Mouse (Mus musculus) megakaryocyte, embryonic 14.5 days (primary cell): ENCODE data around the gene Gse1.

Experiments
- FLI1 ChIP-seq: IDR thresholded peaks from 2 replicates; pipeline ENCODE4 v1.6.1; 2012; ENCODE audit warnings: low read length, inconsistent platforms, mixed read lengths
- GATA1 ChIP-seq: IDR thresholded peaks from 3 replicates; pipeline ENCODE4 v1.6.1; 2012; ENCODE audit warnings: mixed read lengths, low read length, inconsistent platforms, borderline replicate concordance

GRCm38 (mm10) chr8:120505619-120506310 lies 277.5 kb downstream of the Gse1 start:
- no peak for TF ChIP-seq GATA1
- no peak for TF ChIP-seq FLI1
